Mouse (Mus musculus): ENCODE measurements around the gene Phactr2. TPM values are rescaled to one million over a fixed set of nuclear protein-coding genes. Genes with fewer than 3 reads are reported as not detected.
"Not testable (repeated sequence)": the region's sequence is repeated elsewhere in the genome, so short reads cannot be mapped to it uniquely, and the experiment has no call there.

The Phactr2 gene
- polyA plus RNA-seq, 1 experiment from 2014 or later: 10.7 TPM

DNA sequence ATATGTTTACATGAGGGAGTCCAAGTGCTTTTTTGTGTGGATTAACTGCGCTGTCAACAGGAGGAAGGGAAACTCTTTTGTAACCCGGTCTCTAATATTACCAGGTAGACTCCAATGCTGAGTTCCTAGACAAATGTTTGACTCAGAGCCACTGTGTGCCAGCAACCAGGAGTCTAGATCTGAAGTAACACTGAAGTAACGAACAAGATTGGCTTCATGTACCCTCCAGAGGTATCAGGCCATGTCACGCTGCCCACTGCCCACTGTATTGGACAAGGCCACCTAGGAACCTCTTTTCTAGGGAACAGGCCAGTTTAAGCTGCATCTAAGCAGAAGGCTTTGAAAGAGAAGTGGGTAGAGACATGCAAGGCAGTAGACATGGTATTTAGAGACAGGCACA is 265.2 kb downstream of the Phactr2 start:
- H3K27ac ChIP-seq: no peak overlapping the region
- no peak for DNase-seq (ENCODE audit: low spot score)
- no peak overlapping the region for H3K4me3 ChIP-seq
- no peaks in the 10 kb centered on the region for H3K27me3 ChIP-seq (ENCODE audit: insufficient read depth, poor library complexity, severe bottlenecking)
- H3K9me3 ChIP-seq: no peaks in the 10 kb centered on the region
- 95% methylated on average over 4 of the region's 4 CpGs for WGBS
- peaks cover 5% of the 10 kb centered on the region; the same call in 1 of the 2 replicates for H3K4me1 ChIP-seq (replicated peaks)
- 0 out of 2 replicates have a peak, but pooled peaks cover 7% of the 10 kb centered on the region for H3K36me3 ChIP-seq

DNA sequence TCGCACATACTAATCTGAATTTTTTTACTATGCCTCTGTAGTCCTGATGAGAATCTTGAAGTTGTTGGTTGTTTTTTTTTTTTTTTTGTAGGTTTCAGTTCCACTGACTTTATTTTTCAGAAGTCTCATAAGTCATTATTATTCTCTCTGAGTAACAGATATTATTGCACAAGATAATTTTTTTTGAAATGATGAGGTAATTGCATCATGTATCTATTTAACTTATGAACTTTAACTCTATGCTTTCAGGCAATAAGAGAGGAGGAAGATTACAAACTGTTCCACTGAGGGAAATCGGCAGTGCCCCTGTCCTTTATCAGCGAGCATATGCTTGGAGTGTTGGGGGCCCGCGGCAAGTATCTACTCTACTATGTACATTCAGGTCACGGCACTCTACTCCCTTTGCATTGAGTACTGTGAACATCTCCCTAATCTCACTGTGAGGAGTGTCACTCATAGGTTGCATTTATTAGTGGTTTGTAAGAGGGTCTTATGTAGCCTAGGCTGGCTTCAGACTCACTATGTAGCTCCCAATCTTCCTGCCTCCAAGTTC is 272.4 kb downstream of the Phactr2 start:
- DNase-seq (ENCODE audit: low spot score): no peak
- WGBS: 95% methylated on average over 6 of the region's 6 CpGs
- H3K27me3 ChIP-seq (ENCODE audit: insufficient read depth, poor library complexity, severe bottlenecking): no peaks in the 10 kb centered on the region
- H3K27ac ChIP-seq: no peak overlapping the region
- no peak overlapping the region for H3K4me3 ChIP-seq
- no peaks in the 10 kb centered on the region for H3K36me3 ChIP-seq
- H3K4me1 ChIP-seq (replicated peaks): no peaks in the 10 kb centered on the region
- no peaks in the 10 kb centered on the region for H3K9me3 ChIP-seq

DNA sequence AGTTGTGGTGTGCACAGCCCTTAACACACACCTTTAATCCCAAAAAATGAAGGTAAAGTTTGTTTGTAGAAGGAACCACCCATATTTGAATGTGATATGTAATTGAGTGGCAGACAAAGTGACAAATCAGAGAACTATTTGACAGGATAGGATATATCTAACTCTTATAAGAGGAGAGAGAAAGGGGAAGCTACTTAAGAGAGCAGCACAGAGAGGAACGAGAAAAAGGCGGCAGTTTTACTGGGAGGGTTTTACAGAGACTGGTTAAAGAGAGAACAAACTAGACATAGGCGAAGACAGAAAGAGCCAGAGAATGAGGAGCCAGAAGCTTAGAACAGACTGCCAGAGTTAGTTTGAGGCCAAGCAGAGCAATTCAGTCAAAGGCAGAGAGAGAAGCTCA is 273.4 kb downstream of the Phactr2 start:
- WGBS: 94% methylated on average over 3 of the region's 3 CpGs
- Histone ChIP-seq H3K4me1 (replicated peaks) (no peaks in the 10 kb centered on the region), H3K9me3 (no peaks in the 10 kb centered on the region), H3K27me3 (ENCODE audit: insufficient read depth, poor library complexity, severe bottlenecking) (no peaks in the 10 kb centered on the region), H3K36me3 (no peaks in the 10 kb centered on the region), H3K27ac (no peak overlapping the region), H3K4me3 (no peak overlapping the region)
- no peak for DNase-seq (ENCODE audit: low spot score)

DNA sequence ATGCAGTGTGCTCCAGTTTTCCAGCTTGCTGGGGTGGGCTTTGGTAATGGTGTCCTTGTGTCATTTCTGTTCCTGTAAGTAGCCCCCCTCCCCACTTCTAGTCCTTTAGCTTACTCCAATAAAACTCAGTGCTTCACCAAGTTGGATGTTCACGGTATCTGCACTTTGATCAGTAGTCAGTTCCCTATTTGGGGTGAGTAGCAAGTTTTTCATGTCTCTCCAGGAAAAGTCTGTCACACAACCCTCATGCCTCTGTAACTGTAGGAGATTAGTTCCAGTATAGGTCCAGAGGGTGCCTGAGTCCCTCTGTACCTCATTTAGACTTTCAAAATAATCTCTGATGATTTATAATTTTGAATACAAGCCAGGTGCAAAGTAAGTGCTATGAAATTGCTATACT is 275.0 kb downstream of the Phactr2 start:
- DNase-seq (ENCODE audit: low spot score): no peak
- 94% methylated on average over 1 of the region's 1 CpGs for WGBS
- Histone ChIP-seq H3K27me3 (ENCODE audit: insufficient read depth, poor library complexity, severe bottlenecking) (no peaks in the 10 kb centered on the region), H3K27ac (no peak overlapping the region), H3K36me3 (no peaks in the 10 kb centered on the region), H3K4me1 (replicated peaks) (no peaks in the 10 kb centered on the region), H3K9me3 (no peaks in the 10 kb centered on the region), H3K4me3 (no peak overlapping the region)

DNA sequence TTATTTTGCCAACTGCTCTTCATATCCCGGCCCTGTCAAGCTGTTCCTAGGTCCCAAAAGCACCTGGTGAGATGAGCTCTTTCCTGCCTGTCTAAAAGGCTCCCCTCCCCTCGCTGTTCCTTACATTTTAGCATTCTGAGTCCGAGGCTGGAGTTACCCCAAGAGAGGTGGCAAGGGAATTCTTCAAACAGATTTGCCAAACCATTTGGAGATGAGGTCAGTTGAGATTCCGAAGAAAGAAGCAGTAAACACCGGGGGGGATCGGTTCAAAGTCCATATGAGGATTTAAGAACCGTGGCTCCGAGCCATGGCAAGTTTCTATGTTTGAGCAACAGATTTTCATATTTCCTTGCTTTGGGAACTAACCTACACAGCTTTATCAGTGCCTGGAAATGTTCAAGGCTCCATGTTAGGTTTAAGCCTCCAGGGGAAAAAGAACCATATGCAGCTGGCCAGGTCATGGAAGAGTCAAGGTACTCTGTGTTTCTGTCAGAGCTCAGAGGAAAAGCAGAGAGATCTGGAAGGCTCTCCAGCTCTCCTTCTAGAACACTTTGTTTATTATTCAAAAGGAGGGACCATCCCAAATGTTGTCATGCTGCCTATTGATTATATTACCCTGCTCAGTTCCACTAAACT is 277.2 kb downstream of the Phactr2 start:
- Histone ChIP-seq H3K36me3 (no peaks in the 10 kb centered on the region), H3K9me3 (no peaks in the 10 kb centered on the region), H3K4me3 (no peak overlapping the region), H3K27ac (no peak overlapping the region), H3K4me1 (replicated peaks) (peaks cover 7% of the 10 kb centered on the region), H3K27me3 (ENCODE audit: insufficient read depth, poor library complexity, severe bottlenecking) (no peaks in the 10 kb centered on the region)
- WGBS: 73% methylated on average over 8 of the region's 8 CpGs
- no peak for DNase-seq (ENCODE audit: low spot score)

DNA sequence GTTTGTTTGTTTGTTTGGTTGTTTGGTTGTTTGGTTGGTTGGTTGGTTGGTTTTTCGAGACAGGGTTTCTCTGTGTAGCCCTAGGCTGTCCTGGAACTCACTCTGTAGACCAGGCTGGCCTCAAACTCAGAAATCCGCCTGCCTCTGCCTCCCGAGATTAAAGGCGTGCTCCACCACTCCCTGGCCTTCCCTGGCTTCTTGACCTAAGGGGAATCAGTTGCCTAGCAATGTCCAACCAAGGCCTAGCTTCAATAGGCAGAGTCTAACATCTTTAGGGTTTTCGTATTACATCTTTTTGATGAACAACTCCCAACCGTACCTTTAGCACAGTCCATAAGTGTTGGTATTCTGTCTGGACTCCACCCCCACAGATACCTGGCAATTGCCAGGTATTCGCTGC is 280.7 kb downstream of the Phactr2 start:
- DNase-seq (ENCODE audit: low spot score); H3K4me1 ChIP-seq (replicated peaks); H3K27me3 ChIP-seq (ENCODE audit: insufficient read depth, poor library complexity, severe bottlenecking); H3K9me3 ChIP-seq; H3K27ac ChIP-seq: not testable (repeated sequence)
- peak overlapping the region; percentile 88 for H3K4me3 ChIP-seq
- peaks cover 30% of the 10 kb centered on the region for H3K36me3 ChIP-seq
- 86% methylated on average over 7 of the region's 7 CpGs for WGBS

DNA sequence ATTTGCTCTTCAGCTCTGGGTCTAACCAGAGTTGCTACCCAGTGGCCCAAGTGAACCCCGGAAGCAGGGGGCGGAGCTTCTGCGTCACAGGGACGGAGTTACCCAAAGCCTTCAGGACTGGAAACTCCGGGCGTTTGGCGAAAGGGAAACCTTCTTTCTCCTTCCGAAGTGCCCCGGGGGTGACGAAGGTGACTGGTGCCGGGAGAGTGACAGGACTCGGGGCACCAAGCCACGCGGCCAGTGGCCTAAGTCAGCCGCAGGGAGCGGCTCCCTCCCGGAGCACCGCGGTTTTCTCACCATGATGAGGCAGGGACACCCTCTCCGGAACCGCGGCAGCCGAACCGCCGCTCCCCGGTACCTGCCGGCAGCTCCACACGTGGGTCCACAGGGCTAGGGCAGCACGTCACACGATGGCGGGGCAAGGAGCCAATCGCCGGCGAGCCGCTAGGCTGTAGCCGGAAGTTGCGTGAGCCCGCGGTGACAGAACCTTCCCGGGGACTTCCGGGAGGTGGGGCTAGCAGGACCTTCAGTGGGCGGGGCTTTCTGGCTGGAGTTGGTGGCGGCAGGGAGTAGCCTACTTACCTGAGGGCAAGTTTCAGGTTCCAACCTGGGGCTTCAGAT is 281.4 kb downstream of the Phactr2 start, which contains the start of gene Ltv1:
Gene Ltv1, minus strand, starts transcription at position 438 of the 621 bp plus-strand sequence.
- no peaks in the 10 kb centered on the region for H3K9me3 ChIP-seq
- peak within 1 kb of the TSS; percentile 88 for H3K4me3 ChIP-seq
- peaks cover 9% of the 10 kb centered on the region for H3K4me1 ChIP-seq (replicated peaks)
- H3K36me3 ChIP-seq: peaks cover 34% of the 10 kb centered on the region
- under 1% methylated on average over 43 of the region's 43 CpGs for WGBS
- DNase-seq (ENCODE audit: low spot score): peak; percentile 94
- peak within 1 kb of the TSS; percentile 90 for H3K27ac ChIP-seq
- no peaks in the 10 kb centered on the region for H3K27me3 ChIP-seq (ENCODE audit: insufficient read depth, poor library complexity, severe bottlenecking)

DNA sequence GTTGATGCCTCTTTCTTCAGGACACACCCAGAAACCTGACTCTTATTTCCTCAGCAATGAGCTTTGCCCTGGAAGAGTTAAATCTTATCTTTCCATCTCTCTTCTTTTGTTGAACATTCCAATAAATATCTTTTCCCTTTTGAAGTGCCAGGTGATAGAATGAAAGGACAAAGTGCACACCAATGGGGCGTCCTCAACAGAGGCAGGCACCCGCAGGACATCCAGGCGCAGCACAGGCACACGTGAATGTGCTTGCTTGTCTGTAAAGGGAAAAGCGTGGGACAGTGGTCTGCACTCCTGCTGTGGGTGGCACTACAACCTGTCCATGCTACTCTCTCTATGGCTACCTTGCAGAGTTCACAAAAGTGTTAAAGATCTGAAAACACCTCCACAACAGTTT is 284.3 kb downstream of the Phactr2 start:
- peaks cover 9% of the 10 kb centered on the region for H3K4me1 ChIP-seq (replicated peaks)
- H3K36me3 ChIP-seq: peaks cover 64% of the 10 kb centered on the region
- DNase-seq (ENCODE audit: low spot score): no peak
- no peaks in the 10 kb centered on the region for H3K27me3 ChIP-seq (ENCODE audit: insufficient read depth, poor library complexity, severe bottlenecking)
- no peaks in the 10 kb centered on the region for H3K9me3 ChIP-seq
- H3K4me3 ChIP-seq: no peak overlapping the region
- no peak overlapping the region for H3K27ac ChIP-seq
- WGBS: 92% methylated on average over 5 of the region's 5 CpGs

DNA sequence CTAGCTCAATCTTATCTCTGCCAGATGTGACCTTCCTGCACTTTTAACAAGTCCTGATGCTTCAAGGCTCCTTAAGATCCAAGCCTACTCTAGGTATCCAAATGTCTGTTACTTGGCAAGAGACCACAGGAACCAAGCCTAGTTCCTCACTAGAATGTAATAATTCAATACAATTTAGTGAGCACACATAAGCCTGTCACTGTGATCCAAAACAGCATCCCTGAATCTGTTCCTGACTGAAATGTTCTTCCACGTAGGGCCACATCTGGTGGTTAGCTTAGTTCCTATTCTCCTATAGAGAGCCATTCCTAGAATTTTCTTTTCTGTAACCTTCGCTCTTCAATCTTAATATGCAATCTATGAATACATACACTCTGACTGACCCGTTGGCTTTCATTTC is 287.5 kb downstream of the Phactr2 start:
- no peaks in the 10 kb centered on the region for H3K27me3 ChIP-seq (ENCODE audit: insufficient read depth, poor library complexity, severe bottlenecking)
- H3K27ac ChIP-seq: no peak overlapping the region
- no peaks in the 10 kb centered on the region for H3K4me1 ChIP-seq (replicated peaks)
- 91% methylated on average over 3 of the region's 3 CpGs for WGBS
- DNase-seq (ENCODE audit: low spot score): no peak
- H3K4me3 ChIP-seq: no peak overlapping the region
- peaks cover 93% of the 10 kb centered on the region for H3K36me3 ChIP-seq
- no peaks in the 10 kb centered on the region for H3K9me3 ChIP-seq

DNA sequence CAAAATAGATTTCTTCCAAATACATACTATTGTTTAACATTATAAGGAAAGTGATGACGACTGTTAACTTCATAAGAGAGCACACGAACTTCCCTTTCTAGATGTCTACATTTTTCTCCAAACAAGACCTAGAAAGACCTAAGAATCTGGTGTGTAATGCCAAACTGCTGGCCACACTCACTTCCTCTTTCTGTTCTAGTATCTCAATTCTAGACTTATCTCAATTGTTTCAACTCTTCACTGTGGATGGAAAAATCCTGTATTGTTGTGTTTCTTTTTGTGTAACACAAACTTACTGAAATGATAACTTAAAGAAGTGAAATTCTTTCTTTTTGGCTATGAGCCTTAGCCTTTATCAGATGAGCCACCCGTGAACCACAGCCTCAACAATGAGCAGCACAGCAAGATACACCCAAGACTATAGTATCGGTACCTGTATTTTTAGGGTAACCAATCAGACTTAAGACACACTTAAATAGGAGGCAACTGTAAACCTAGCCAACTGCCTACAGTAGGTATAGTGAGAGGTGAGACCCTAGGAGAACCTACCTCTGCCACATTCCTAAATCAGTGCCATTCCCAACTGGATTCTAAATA is 289.9 kb downstream of the Phactr2 start:
- H3K36me3 ChIP-seq: peaks cover 96% of the 10 kb centered on the region

DNA sequence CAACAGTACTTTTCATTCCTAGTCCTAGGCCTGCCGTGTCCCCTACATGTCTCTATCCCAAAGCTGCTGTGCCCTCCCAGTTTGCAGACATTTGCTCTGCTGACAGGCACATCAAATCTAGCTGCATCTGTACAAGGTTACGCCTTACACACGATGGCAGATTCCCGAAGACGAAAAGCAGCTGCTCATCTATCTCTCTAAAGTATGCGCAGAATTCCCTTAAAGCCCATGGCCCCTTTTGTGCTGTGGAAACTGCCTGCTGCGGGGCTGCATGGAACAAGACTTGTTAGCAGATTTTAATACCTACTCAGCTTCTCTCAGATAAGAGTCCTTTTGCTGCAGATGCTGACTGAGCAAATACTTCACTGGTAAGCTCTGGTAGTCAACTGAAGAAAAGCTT is 294.0 kb downstream of the Phactr2 start:
- Histone ChIP-seq H3K27me3 (ENCODE audit: insufficient read depth, poor library complexity, severe bottlenecking) (no peaks in the 10 kb centered on the region), H3K27ac (no peak overlapping the region), H3K36me3 (peaks cover 95% of the 10 kb centered on the region), H3K4me3 (no peak overlapping the region), H3K9me3 (no peaks in the 10 kb centered on the region), H3K4me1 (replicated peaks) (no peaks in the 10 kb centered on the region)
- 91% methylated on average over 7 of the region's 7 CpGs for WGBS
- no peak for DNase-seq (ENCODE audit: low spot score)

More for the DNA sequence above, 289.9 kb downstream of the Phactr2 start:
- DNase-seq (ENCODE audit: low spot score): no peak
- H3K27me3 ChIP-seq (ENCODE audit: insufficient read depth, poor library complexity, severe bottlenecking): no peaks in the 10 kb centered on the region
- H3K9me3 ChIP-seq: no peaks in the 10 kb centered on the region
- no peak overlapping the region for H3K4me3 ChIP-seq
- H3K4me1 ChIP-seq (replicated peaks): no peaks in the 10 kb centered on the region
- 94% methylated on average over 4 of the region's 4 CpGs for WGBS
- no peak overlapping the region for H3K27ac ChIP-seq

DNA sequence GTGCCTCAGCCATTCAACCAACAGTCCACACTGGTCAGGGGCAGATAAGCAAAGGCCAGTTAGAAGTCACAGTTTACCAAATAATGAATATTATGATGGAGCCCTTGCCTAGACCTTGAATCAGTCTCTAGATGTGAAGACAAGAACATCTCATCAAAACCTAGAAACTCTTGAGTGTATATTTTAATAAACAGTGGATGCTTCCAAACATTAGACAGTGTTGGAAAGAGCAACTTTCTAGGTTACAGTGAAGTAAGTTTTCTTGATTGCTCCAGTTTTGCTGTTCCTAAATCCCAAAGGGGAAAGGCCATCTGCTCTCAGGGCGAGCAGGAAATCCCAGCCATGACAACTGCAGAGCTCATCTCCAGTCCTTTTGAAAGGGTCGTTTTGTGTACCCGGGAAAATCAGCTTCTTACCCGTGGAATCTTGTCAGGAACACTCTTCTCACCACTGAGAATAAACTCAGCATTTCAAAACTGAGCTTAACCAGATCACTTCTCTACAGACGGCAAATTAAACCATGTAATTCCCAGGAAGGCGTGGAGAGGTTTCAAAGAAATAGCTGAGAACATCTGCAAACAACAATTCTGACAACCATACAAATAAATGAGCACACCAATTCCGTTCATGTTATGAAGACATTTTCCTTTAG is 296.1 kb downstream of the Phactr2 start, which contains the start of gene Zc2hc1b:
Gene Zc2hc1b, minus strand, starts transcription at position 51 of the 652 bp plus-strand sequence.
- Histone ChIP-seq H3K27ac (no peak within 1 kb of the TSS), H3K4me1 (replicated peaks) (no peaks in the 10 kb centered on the region), H3K9me3 (no peaks in the 10 kb centered on the region), H3K4me3 (no peak within 1 kb of the TSS), H3K36me3 (peaks cover 77% of the 10 kb centered on the region), H3K27me3 (ENCODE audit: insufficient read depth, poor library complexity, severe bottlenecking) (no peaks in the 10 kb centered on the region)
- no peak for DNase-seq (ENCODE audit: low spot score)
- WGBS: 62% methylated on average over 7 of the region's 7 CpGs

DNA sequence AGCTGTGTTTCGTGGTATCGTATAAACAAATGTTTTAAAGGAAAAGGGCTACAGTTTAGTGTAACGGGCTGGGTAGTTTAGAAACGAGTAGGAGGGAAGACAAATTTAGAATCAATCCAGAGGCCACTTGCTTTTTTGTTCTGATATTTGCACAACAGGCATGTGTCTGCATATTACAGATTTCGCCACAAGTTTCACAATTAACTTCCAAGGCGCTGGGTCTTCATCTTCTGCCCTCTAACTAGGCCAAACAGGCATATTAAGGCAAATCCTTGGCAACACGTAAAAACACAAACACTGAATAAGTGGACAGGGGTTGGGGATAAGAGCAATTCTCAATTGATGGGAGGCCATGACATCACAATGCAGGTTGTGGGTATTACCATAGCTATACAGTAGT is 298.3 kb downstream of the Phactr2 start:
- Histone ChIP-seq H3K36me3 (peaks cover 54% of the 10 kb centered on the region), H3K27me3 (ENCODE audit: insufficient read depth, poor library complexity, severe bottlenecking) (no peaks in the 10 kb centered on the region), H3K4me3 (no peak overlapping the region), H3K4me1 (replicated peaks) (peaks cover 13% of the 10 kb centered on the region), H3K27ac (no peak overlapping the region), H3K9me3 (no peaks in the 10 kb centered on the region)
- DNase-seq (ENCODE audit: low spot score): no peak
- WGBS: 94% methylated on average over 7 of the region's 7 CpGs
